Mouse (Mus musculus) limb, embryonic 13.5 days (tissue): ENCODE measurements around the gene Pcif1. TPM values are rescaled to one million over a fixed set of nuclear protein-coding genes. Genes with fewer than 3 reads are reported as not detected.
A peak's percentile ranks its signal among the peaks of the same experiment; 100 is the strongest.

Source experiments
- ATAC-seq: fragments of 200-750 bp; cut with Nextera tagmentation; 2 replicates; pipeline ENCODE4 v1.8.0; 2017; ENCODE audit warnings: low read depth, moderate number of reproducible peaks, moderate TSS enrichment; ENCODE audit not compliant: low FRiP score
- H3K27ac ChIP-seq: fragments of 300-500 bp; sonication (generic); 2 replicates; pipeline ENCODE4 v1.5.1; 2015; ENCODE audit warnings: inconsistent platforms, mild to moderate bottlenecking, moderate library complexity
- H3K27me3 ChIP-seq: fragments of 300-500 bp; sonication (generic); 2 replicates; pipeline ENCODE4 v1.6.1; 2015; ENCODE audit warnings: mild to moderate bottlenecking, inconsistent platforms
- H3K36me3 ChIP-seq: fragments of 300-500 bp; sonication (generic); 2 replicates; pipeline ENCODE4 v1.6.1; 2015; ENCODE audit warnings: inconsistent platforms, mild to moderate bottlenecking, moderate library complexity
- H3K4me1 ChIP-seq: fragments of 300-500 bp; sonication (generic); 2 replicates; pipeline ENCODE4 v1.6.1; 2015; ENCODE audit warnings: inconsistent platforms
- H3K4me2 ChIP-seq: fragments of 300-500 bp; sonication (generic); replicated peaks from 2 replicates; pipeline ENCODE4 v1.6.1; 2015; ENCODE audit warnings: inconsistent platforms, mild to moderate bottlenecking, moderate library complexity
- H3K4me3 ChIP-seq: fragments of 300-500 bp; sonication (generic); 2 replicates; pipeline ENCODE4 v1.5.1; 2015; ENCODE audit warnings: moderate library complexity, mild to moderate bottlenecking, inconsistent platforms
- H3K9ac ChIP-seq: fragments of 300-500 bp; sonication (generic); 2 replicates; pipeline ENCODE4 v1.6.1; 2015; ENCODE audit warnings: mild to moderate bottlenecking, inconsistent platforms
- H3K9me3 ChIP-seq: fragments of 300-500 bp; sonication (generic); 2 replicates; pipeline ENCODE4 v1.6.1; 2016; ENCODE audit warnings: inconsistent platforms
- WGBS: fragments of 180-500 bp; shearing (Covaris S2); methylation state at CpG from one replicate; pipeline ENCODE4 v1.1.7; 2015; 5-methylcytosine and 5-hydroxymethylcytosine counted together
- polyA plus RNA-seq: library from polyadenylated mRNA; unstranded; fragments of >200 nt; fragmentation: Nextera tagmentation; extraction: Ambion mirVana; gene quantifications from 2 replicates; pipeline ENCODE4 v1.2.1, GENCODE M21; 2015

The Pcif1 gene
- polyA plus RNA-seq, 1 experiment from 2014 or later: 87.4 TPM

DNA sequence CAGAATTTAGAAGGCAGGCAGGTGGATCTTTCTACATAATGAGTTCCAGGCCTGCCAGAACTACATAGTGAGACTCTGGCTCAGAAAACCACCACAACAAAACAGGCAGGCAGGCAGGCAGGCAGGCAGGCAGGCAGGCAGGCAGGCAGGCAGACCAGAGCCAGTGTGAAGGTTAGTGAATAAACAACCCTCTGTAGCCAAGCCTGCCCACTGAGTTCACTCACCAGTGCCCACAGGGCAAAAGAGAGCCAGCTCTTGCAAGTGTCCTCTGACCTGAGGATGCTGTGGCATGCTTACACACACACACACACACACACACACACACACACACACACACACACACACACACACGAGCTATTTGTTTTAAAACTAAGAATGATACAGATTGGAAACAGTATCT is 24.4 kb downstream of the Pcif1 start:
- Histone ChIP-seq H3K4me1 (no peaks in the 10 kb centered on the region), H3K4me3 (no peak overlapping the region), H3K9me3 (peaks cover 9% of the 10 kb centered on the region), H3K27me3 (no peaks in the 10 kb centered on the region), H3K9ac (no peak overlapping the region), H3K4me2 (no peak overlapping the region), H3K36me3 (peaks cover 100% of the 10 kb centered on the region), H3K27ac (no peak overlapping the region)
- no peak for ATAC-seq
- 63% methylated on average over 1 of the region's 1 CpGs for WGBS

DNA sequence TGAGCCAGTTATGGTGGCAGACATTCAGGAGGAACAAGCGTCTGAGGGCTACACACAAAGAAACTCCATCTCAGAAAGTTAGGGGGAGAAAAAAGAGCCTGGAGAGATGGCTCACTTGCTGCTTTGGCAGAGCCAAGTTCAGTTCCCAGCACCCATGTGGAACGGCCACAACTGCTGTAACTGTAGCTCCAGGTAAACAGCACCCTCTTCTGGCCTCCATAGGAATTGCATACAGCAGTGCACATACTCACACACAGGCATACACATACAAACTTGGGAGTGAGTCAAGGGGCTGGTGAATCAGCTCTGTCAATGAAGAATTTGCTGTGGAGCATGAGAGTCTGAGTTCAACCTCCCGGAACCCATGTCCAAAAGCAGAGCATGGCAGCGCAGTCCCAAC is 27.0 kb downstream of the Pcif1 start:
- ATAC-seq: no peak
- no peaks in the 10 kb centered on the region for H3K27me3 ChIP-seq
- H3K9ac ChIP-seq: no peak overlapping the region
- H3K9me3 ChIP-seq: peaks cover 9% of the 10 kb centered on the region
- no peak overlapping the region for H3K4me2 ChIP-seq
- H3K36me3 ChIP-seq: peaks cover 82% of the 10 kb centered on the region
- H3K4me1 ChIP-seq: peaks cover 12% of the 10 kb centered on the region
- H3K4me3 ChIP-seq: no peak overlapping the region
- WGBS: 97% methylated on average over 4 of the region's 4 CpGs
- no peak overlapping the region for H3K27ac ChIP-seq

DNA sequence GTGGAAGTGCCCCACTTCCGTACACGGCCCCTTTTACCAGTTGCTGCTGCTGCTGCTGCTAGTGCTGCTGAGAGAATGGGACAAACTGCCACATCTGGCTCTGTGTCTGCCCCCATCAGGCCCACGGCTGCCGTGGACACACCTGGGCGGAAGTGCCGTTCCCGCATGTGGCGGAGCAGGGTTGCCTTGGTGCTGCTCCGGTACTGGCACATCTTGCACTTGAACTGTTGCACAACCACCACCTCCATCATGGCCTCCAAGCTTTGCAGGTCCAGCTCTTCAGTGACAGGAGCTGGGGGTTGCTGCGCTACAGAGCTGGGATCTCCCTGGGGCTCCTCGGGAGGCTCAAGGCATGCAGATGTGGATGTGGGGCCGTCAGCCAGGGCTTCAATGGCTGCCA is 28.4 kb downstream of the Pcif1 start:
- Histone ChIP-seq H3K36me3 (peaks cover 68% of the 10 kb centered on the region), H3K4me2 (no peak overlapping the region), H3K27me3 (no peaks in the 10 kb centered on the region), H3K9me3 (peaks cover 9% of the 10 kb centered on the region), H3K4me3 (no peak overlapping the region), H3K27ac (no peak overlapping the region), H3K4me1 (peaks cover 18% of the 10 kb centered on the region), H3K9ac (no peak overlapping the region)
- ATAC-seq: no peak
- 94% methylated on average over 12 of the region's 12 CpGs for WGBS

GRCm38 (mm10) chr2:164908011-164908410 is 28.9 kb downstream of the Pcif1 start:
- Histone ChIP-seq H3K4me3 (no peak overlapping the region), H3K27me3 (no peaks in the 10 kb centered on the region), H3K9me3 (peaks cover 9% of the 10 kb centered on the region), H3K36me3 (peaks cover 63% of the 10 kb centered on the region), H3K4me2 (no peak overlapping the region), H3K9ac (no peak overlapping the region), H3K4me1 (peaks cover 18% of the 10 kb centered on the region), H3K27ac (no peak overlapping the region)
- no peak for ATAC-seq
- 97% methylated on average over 5 of the region's 5 CpGs for WGBS

DNA sequence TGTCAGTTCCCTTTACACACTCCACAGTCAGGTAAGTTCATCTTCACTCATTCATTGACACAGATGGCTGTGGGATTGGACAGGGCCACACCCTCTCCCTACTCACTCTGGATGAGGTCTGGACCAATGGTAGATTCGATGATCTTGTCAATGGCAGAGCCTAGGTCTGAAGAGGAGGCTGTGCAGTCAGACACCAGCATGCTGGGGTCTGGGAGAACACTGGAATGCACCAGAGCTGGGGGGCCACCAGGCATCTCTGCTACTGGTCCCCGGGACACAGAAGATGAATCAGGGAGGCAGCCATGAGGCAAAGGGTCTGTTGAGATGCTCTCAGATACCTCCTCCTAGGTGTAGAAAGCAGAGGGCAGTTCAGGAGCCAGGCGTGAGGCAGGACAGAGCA is 30.0 kb downstream of the Pcif1 start:
- H3K27ac ChIP-seq: no peak overlapping the region
- peak overlapping the region; percentile 92; the same call in 1 of the 2 replicates for H3K4me2 ChIP-seq
- no peak for ATAC-seq
- H3K36me3 ChIP-seq: peaks cover 52% of the 10 kb centered on the region
- peaks cover 9% of the 10 kb centered on the region for H3K9me3 ChIP-seq
- peaks cover 18% of the 10 kb centered on the region for H3K4me1 ChIP-seq
- WGBS: 94% methylated on average over 3 of the region's 3 CpGs
- H3K4me3 ChIP-seq: 0 out of 2 replicates have a peak overlapping the region, but pooled peaks have one; percentile 1
- H3K27me3 ChIP-seq: no peaks in the 10 kb centered on the region
- no peak overlapping the region for H3K9ac ChIP-seq

DNA sequence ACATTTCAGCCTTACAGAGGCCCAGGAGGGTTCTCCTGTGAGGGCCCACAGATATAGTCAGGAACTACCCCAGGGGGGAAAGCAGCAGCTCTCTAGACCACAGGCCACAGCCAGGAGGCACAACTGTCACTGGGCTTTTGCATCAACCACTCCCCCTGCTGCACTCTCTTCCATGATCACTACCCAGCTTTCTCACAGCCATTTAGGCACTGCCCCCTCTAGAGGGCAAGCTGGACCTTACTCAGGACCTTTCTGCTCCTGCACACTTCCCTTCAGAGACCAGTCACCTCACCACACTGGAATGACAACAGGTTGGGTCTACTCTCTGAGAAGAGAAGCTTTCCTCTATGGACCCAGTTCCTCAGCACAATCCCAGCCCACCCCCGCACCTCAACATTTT is 30.4 kb downstream of the Pcif1 start:
- no peak overlapping the region for H3K27ac ChIP-seq
- H3K36me3 ChIP-seq: peaks cover 47% of the 10 kb centered on the region
- peak overlapping the region; percentile 89 for H3K9ac ChIP-seq
- WGBS: 78% methylated on average over 1 of the region's 1 CpGs
- H3K4me1 ChIP-seq: peaks cover 18% of the 10 kb centered on the region
- peak overlapping the region; percentile 89 for H3K4me3 ChIP-seq
- peak overlapping the region; percentile 92 for H3K4me2 ChIP-seq
- no peaks in the 10 kb centered on the region for H3K27me3 ChIP-seq
- ATAC-seq: no peak
- H3K9me3 ChIP-seq: peaks cover 9% of the 10 kb centered on the region

- peak overlapping the region; percentile 98 for H3K27ac ChIP-seq
- peak overlapping the region; percentile 92 for H3K4me2 ChIP-seq
- H3K36me3 ChIP-seq: peaks cover 38% of the 10 kb centered on the region
- H3K27me3 ChIP-seq: no peaks in the 10 kb centered on the region
- WGBS: 5% methylated on average over 37 of the region's 37 CpGs
- peak overlapping the region; percentile 89 for H3K4me3 ChIP-seq
- H3K9ac ChIP-seq: peak overlapping the region; percentile 89
- peaks cover 9% of the 10 kb centered on the region for H3K9me3 ChIP-seq
- ATAC-seq: no peak; the same call in 1 of the 2 replicates
- H3K4me1 ChIP-seq: peaks cover 18% of the 10 kb centered on the region
These were observed 31.4 kb downstream of the Pcif1 start for GRCm38 (mm10) chr2:164910360-164911061.

- H3K27me3 ChIP-seq: no peaks in the 10 kb centered on the region
- peak within 1 kb of the TSS; percentile 98 for H3K27ac ChIP-seq
- H3K9ac ChIP-seq: peak within 1 kb of the TSS; percentile 89
- H3K36me3 ChIP-seq: peaks cover 29% of the 10 kb centered on the region
- ATAC-seq: peak; percentile 87
- peaks cover 18% of the 10 kb centered on the region for H3K4me1 ChIP-seq
- H3K4me2 ChIP-seq: peak within 1 kb of the TSS; percentile 92
- peak within 1 kb of the TSS; percentile 89 for H3K4me3 ChIP-seq
- under 1% methylated on average over 91 of the region's 91 CpGs for WGBS
- H3K9me3 ChIP-seq: peaks cover 4% of the 10 kb centered on the region
These were observed 32.3 kb downstream of the Pcif1 start, which contains the start of gene Zfp335 for GRCm38 (mm10) chr2:164911086-164912048. TSS of gene Zfp335 (minus strand) at chr2:164911757.

DNA sequence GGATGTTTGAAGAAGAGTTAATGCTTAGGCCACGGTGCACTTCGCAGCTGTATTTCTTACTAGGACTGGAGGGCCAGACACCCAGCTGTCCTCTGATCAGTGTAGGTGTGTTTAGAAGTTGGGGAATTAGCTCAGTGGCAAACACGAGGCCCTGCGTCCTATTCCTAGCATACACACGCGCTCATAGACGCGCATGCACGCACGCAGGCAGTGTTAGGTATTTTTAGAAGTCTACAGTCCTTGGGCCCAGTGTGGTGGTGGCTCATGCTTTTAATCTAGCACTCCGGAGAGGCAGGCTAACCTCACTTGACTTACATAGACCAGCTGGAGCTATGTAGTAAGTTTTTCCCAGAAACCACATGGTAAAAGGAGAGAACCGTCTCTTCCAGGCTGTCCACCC is 33.0 kb downstream of the Pcif1 start:
- Histone ChIP-seq H3K36me3 (peaks cover 21% of the 10 kb centered on the region), H3K9me3 (no peaks in the 10 kb centered on the region), H3K4me1 (peaks cover 26% of the 10 kb centered on the region), H3K9ac (peak overlapping the region; percentile 89), H3K27ac (peak overlapping the region; percentile 98), H3K4me2 (peak overlapping the region; percentile 92), H3K27me3 (no peaks in the 10 kb centered on the region), H3K4me3 (peak overlapping the region; percentile 89)
- 15% methylated on average over 12 of the region's 12 CpGs for WGBS
- ATAC-seq: peak; percentile 24

- Histone ChIP-seq H3K27ac (no peak overlapping the region), H3K9me3 (no peaks in the 10 kb centered on the region), H3K4me1 (peaks cover 33% of the 10 kb centered on the region), H3K36me3 (peaks cover 14% of the 10 kb centered on the region), H3K4me3 (no peak overlapping the region), H3K4me2 (peak overlapping the region; percentile 92), H3K27me3 (no peaks in the 10 kb centered on the region), H3K9ac (no peak overlapping the region)
- WGBS: 87% methylated on average over 9 of the region's 9 CpGs
- ATAC-seq: no peak
These were observed 33.8 kb downstream of the Pcif1 start for GRCm38 (mm10) chr2:164912749-164913427.

GRCm38 (mm10) chr2:164913428-164913786 is 34.3 kb downstream of the Pcif1 start:
- Histone ChIP-seq H3K4me3 (no peak overlapping the region), H3K9me3 (no peaks in the 10 kb centered on the region), H3K27me3 (no peaks in the 10 kb centered on the region), H3K9ac (no peak overlapping the region), H3K4me1 (peaks cover 33% of the 10 kb centered on the region), H3K27ac (no peak overlapping the region), H3K4me2 (no peak overlapping the region), H3K36me3 (peaks cover 9% of the 10 kb centered on the region)
- 96% methylated on average over 2 of the region's 2 CpGs for whole genome bisulfite sequencing
- ATAC-seq: no peak

DNA sequence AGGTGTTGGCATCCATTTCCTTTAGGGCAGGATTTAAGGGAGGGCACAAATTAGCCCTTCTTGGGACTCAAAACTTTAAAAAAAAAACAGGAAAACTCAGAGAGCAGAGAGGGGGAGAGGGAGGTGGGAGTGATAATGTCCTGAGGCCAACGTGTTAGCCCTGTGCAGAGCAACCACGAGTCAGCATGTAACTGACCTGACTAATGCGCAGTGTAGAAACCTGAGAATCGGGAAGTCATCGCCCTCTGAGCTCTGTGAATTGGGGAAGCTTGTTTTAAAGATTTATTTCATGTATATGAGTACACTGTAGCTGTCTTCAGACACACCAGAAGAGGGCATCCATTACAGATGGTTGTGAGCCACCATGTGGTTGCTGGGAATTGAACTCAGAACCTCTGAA is 37.7 kb downstream of the Pcif1 start:
- H3K4me1 ChIP-seq: peaks cover 26% of the 10 kb centered on the region
- WGBS: 61% methylated on average over 5 of the region's 5 CpGs
- no peak for ATAC-seq
- no peaks in the 10 kb centered on the region for H3K27me3 ChIP-seq
- H3K36me3 ChIP-seq: peaks cover 11% of the 10 kb centered on the region
- H3K4me2 ChIP-seq: no peak overlapping the region
- H3K9me3 ChIP-seq: no peaks in the 10 kb centered on the region
- H3K4me3 ChIP-seq: no peak overlapping the region
- no peak overlapping the region for H3K9ac ChIP-seq
- no peak overlapping the region for H3K27ac ChIP-seq
